Mouse (Mus musculus) limb, embryonic 15.5 days (tissue): ENCODE data around the gene Arhgap24. TPM values are rescaled to one million over a fixed set of nuclear protein-coding genes. Genes with fewer than 3 reads are reported as not detected.

Experiments used
- ATAC-seq: fragments of 200-750 bp; cut with Nextera tagmentation; 2 replicates; pipeline ENCODE4 v1.8.0; 2017; ENCODE audit warnings: low read depth, moderate TSS enrichment; ENCODE audit not compliant: insufficient number of reproducible peaks, low FRiP score, low TSS enrichment
- H3K27ac ChIP-seq: fragments of 300-500 bp; sonication (generic); 2 replicates; pipeline ENCODE4 v1.5.1; 2015; ENCODE audit warnings: moderate library complexity, mild to moderate bottlenecking, inconsistent platforms
- H3K27me3 ChIP-seq: fragments of 300-500 bp; sonication (generic); 2 replicates; pipeline ENCODE4 v1.6.1; 2015; ENCODE audit warnings: inconsistent platforms
- H3K36me3 ChIP-seq: fragments of 300-500 bp; sonication (generic); 2 replicates; pipeline ENCODE4 v1.6.1; 2015; ENCODE audit warnings: inconsistent platforms
- H3K4me1 ChIP-seq: fragments of 300-500 bp; sonication (generic); 2 replicates; pipeline ENCODE4 v1.6.1; 2015; ENCODE audit warnings: inconsistent platforms
- H3K4me2 ChIP-seq: fragments of 300-500 bp; sonication (generic); 2 replicates; pipeline ENCODE4 v1.6.1; 2015; ENCODE audit warnings: mild to moderate bottlenecking, inconsistent platforms
- H3K4me3 ChIP-seq: fragments of 300-500 bp; sonication (generic); 2 replicates; pipeline ENCODE4 v1.5.1; 2015; ENCODE audit warnings: mild to moderate bottlenecking, inconsistent platforms
- H3K9ac ChIP-seq: fragments of 300-500 bp; sonication (generic); 2 replicates; pipeline ENCODE4 v1.6.1; 2015; ENCODE audit warnings: inconsistent platforms
- H3K9me3 ChIP-seq: fragments of 300-500 bp; sonication (generic); 2 replicates; pipeline ENCODE4 v1.6.1; 2016; ENCODE audit warnings: inconsistent platforms
- WGBS: fragments of 180-500 bp; shearing (Covaris S2); methylation state at CpG from one replicate; pipeline ENCODE4 v1.1.7; 2015; 5-methylcytosine and 5-hydroxymethylcytosine counted together
- polyA plus RNA-seq: library from polyadenylated mRNA; unstranded; fragments of >200 nt; fragmentation: Nextera tagmentation; extraction: Ambion mirVana; gene quantifications from 2 replicates; pipeline ENCODE4 v1.2.1, GENCODE M21; 2015

Gene Arhgap24
- polyA plus RNA-seq, 1 experiment from 2014 or later = 34.0 TPM

DNA sequence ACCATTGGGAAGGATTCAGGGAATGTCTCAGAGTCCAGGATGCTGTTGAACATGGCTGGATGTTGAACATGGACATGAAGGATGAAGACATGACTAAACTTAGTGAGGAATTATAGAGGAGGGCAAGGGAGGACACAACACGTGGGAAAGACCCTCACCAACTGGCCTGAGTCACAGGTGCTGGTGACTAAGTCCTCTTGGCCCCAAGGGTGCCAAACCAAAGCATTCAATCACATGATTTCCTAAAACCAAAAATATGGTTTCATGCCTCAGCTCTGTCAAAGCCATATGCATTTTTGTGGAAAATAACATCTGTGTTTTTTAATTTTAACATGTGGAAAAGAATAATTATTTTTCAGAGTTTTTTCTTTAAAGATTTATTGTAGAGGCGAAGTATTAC is 22.7 kb downstream of the Arhgap24 start:
- no peaks in the 10 kb centered on the region for H3K4me1 ChIP-seq
- no peaks in the 10 kb centered on the region for H3K36me3 ChIP-seq

DNA sequence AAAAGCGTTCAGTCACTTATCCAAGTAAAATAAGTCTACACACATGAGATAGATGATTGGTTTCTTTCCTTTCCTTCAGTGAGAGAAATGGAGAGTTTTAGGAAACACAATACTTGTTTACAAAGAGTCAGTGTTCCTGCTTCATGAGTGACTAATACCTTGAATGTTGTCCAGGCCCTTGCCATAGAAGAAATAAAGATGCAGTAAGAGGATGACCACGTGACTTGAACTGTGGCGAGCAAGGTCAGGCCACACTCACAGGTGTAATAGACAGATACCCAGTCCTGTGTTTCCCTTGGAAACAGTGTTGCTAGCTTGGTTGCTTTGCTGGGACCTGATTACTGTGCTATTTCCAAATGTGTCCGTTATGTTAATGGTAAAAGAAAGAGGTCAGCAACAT is 23.4 kb downstream of the Arhgap24 start:
- Histone ChIP-seq H3K27ac (no peak overlapping the region), H3K9ac (no peak overlapping the region), H3K4me3 (no peak overlapping the region), H3K27me3 (no peaks in the 10 kb centered on the region), H3K4me2 (no peak overlapping the region), H3K36me3 (no peaks in the 10 kb centered on the region), H3K4me1 (no peaks in the 10 kb centered on the region), H3K9me3 (no peaks in the 10 kb centered on the region)
- no peak for ATAC-seq
- WGBS = 87% methylated on average over 4 of the region's 4 CpGs

More for the DNA sequence above, 22.7 kb downstream of the Arhgap24 start:
- Histone ChIP-seq H3K4me2 (no peak overlapping the region), H3K9ac (no peak overlapping the region), H3K4me3 (no peak overlapping the region), H3K27me3 (no peaks in the 10 kb centered on the region), H3K9me3 (no peaks in the 10 kb centered on the region), H3K27ac (no peak overlapping the region)
- 70% methylated on average over 2 of the region's 2 CpGs for WGBS
- ATAC-seq = no peak

DNA sequence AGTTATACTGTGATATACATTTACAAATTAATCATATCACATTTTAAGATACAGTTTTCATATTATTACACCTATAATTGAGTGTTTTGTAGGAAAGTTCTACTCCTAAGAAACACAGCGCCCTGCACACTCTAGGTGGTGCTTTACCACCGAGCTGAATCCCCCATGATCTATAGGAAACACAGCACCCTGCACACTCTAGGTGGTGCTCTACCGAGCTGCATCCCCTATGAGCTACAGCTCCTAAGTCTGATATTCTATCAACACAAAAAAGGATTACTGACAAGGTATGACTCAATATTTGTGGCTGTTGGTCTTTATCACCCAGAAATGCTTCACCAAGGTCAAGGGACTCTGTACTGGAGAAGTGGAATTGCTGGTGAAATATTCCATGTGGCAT is 27.0 kb downstream of the Arhgap24 start:
- Histone ChIP-seq H3K9ac (no peak overlapping the region), H3K4me3 (no peak overlapping the region), H3K27ac (no peak overlapping the region), H3K9me3 (no peaks in the 10 kb centered on the region), H3K4me2 (no peak overlapping the region), H3K4me1 (peaks cover 4% of the 10 kb centered on the region; the same call in 1 of the 2 replicates), H3K36me3 (no peaks in the 10 kb centered on the region), H3K27me3 (no peaks in the 10 kb centered on the region)
- 74% methylated on average over 3 of the region's 3 CpGs for WGBS
- ATAC-seq = no peak

DNA sequence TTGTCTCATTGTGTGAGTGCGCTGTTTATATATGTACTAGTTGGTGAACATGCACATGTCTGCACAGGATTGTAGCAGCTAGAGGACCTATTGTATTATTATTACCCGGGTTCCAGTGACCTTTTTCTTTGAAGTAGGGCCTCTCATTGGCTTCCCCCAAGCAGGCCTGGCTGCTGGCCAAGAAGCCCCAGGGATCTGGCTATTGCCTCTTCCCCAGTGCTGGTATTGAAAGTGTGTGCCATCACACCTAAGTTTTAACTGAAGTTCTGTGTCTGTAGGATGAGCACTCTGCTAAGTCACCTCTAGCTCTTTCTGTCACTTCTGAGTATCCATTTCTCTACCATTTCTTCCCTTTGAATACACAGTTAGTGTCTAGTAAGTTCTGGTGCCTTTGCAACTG is 28.2 kb downstream of the Arhgap24 start:
- Histone ChIP-seq H3K4me2 (no peak overlapping the region), H3K9me3 (no peaks in the 10 kb centered on the region), H3K36me3 (no peaks in the 10 kb centered on the region), H3K4me3 (no peak overlapping the region), H3K9ac (no peak overlapping the region), H3K27ac (no peak overlapping the region), H3K4me1 (peaks cover 4% of the 10 kb centered on the region; the same call in 1 of the 2 replicates), H3K27me3 (no peaks in the 10 kb centered on the region)
- no peak for ATAC-seq
- 53% methylated on average over 2 of the region's 2 CpGs for WGBS

DNA sequence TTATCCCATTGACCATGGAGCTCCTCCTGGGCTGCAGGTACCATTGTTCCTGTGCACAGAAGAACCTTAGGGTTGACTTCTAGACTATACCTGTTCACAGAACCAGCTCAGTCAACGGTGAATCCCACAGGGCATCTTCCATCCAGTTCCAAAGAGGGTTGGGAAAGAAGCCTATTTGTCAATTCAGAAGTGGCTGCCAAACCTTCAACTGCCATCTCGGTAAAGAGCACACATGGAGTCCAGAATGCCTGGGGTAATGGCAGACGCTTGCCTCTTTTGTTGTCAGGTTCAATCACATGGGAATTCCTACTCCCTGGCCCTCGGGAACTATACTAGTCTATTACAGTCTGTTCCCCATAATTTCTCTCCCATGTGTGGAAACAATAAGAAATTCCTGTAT is 30.5 kb downstream of the Arhgap24 start:
- peaks cover 4% of the 10 kb centered on the region; the same call in 1 of the 2 replicates for H3K4me1 ChIP-seq
- WGBS = 56% methylated on average over 4 of the region's 4 CpGs
- H3K27ac ChIP-seq = no peak overlapping the region
- no peak overlapping the region for H3K4me2 ChIP-seq
- H3K9ac ChIP-seq = no peak overlapping the region
- no peaks in the 10 kb centered on the region for H3K27me3 ChIP-seq
- H3K36me3 ChIP-seq = no peaks in the 10 kb centered on the region
- no peak for ATAC-seq
- no peaks in the 10 kb centered on the region for H3K9me3 ChIP-seq
- no peak overlapping the region for H3K4me3 ChIP-seq

DNA sequence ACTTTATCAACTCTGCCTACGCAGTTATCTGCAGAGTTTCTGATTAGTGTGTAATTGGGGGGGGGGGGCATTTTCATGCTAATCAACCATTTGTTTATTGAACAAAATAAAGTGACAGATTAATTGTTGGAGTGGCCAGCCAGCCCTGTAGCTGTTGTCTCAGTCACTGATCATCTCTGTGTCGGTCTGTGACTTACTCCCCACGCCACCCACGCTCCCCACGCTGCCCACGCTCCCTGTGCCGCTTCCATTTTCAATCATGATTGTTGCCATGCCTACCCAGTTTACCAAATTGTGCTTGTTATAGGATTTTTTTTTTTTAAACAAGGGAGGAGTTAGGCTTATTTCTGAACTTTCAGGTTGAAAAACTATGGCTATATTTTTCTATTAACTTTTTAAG is 34.3 kb downstream of the Arhgap24 start:
- H3K27ac ChIP-seq = no peak overlapping the region
- no peak for ATAC-seq
- H3K4me1 ChIP-seq = peaks cover 4% of the 10 kb centered on the region; the same call in 1 of the 2 replicates
- H3K4me2 ChIP-seq = no peak overlapping the region
- no peaks in the 10 kb centered on the region for H3K27me3 ChIP-seq
- 87% methylated on average over 7 of the region's 7 CpGs for WGBS
- no peak overlapping the region for H3K9ac ChIP-seq
- H3K9me3 ChIP-seq = no peaks in the 10 kb centered on the region
- no peak overlapping the region for H3K4me3 ChIP-seq
- H3K36me3 ChIP-seq = no peaks in the 10 kb centered on the region

DNA sequence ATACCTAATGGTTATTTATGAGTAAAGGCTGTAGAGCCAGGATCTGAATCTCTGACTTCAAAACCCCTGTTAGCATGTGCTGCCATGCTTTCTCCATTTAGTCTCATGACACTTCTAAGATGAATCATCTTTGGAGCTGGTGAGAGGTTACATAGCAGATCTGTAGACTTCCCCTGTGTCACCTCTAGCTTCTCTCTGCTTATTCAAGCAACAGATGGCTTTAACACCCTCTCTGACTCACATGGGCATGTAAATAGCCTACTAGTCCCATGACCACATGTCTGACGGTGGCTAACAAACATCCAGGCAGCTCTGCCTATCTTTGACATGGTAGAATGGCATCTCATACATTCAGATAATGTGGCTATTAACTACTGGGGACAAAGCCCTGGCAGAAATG is 39.3 kb downstream of the Arhgap24 start:
- Histone ChIP-seq H3K4me3 (no peak overlapping the region), H3K36me3 (no peaks in the 10 kb centered on the region), H3K4me2 (no peak overlapping the region), H3K4me1 (no peaks in the 10 kb centered on the region), H3K27ac (no peak overlapping the region), H3K27me3 (no peaks in the 10 kb centered on the region), H3K9ac (no peak overlapping the region), H3K9me3 (no peaks in the 10 kb centered on the region)
- ATAC-seq = no peak
- WGBS = 57% methylated on average over 1 of the region's 1 CpGs

DNA sequence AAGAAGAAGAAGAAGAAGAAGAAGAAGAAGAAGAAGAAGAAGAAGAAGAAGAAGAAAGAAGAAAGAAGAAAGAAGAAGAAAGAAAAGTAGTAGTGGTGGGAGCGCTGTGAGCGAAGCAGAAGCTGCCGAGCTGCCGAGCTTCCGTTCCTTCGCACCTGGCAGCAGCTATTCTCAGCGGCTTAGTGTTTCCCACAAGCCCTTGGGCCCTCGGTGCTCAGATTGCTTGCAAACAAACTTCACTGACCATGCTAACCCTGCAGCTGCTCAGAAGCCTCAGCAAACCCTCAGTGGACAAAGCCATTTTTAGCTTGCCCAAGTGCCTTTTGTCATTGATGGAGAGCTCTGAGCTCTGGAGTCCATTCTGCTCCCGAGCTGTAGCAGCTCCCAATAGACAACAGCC is 54.1 kb downstream of the Arhgap24 start:
- Histone ChIP-seq H3K27me3 (no peaks in the 10 kb centered on the region), H3K4me3 (no peak overlapping the region), H3K4me2 (no peak overlapping the region), H3K9ac (no peak overlapping the region), H3K4me1 (no peaks in the 10 kb centered on the region), H3K27ac (no peak overlapping the region), H3K36me3 (no peaks in the 10 kb centered on the region), H3K9me3 (no peaks in the 10 kb centered on the region)
- ATAC-seq = no peak
- WGBS = 85% methylated on average over 9 of the region's 9 CpGs

DNA sequence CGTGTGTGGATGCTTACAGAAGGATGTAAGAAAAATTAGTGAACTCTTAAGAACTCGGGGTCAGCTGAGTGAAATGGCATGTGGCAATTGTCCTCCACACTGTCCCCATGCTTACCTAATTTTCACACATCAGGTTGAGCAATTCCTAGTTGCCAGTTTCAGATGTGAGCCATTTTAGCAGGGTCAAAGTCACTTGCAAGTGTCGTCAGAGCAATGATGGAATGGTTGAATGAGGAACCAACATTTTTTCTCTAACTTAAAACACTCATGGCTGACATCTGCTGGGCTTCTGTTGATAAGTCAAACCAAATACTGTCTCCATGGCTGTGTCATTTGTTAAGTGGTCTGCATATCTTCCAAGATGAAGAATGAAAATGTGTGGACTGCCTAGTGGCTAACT is 56.6 kb downstream of the Arhgap24 start:
- Histone ChIP-seq H3K4me3 (no peak overlapping the region), H3K9me3 (no peaks in the 10 kb centered on the region), H3K27ac (no peak overlapping the region), H3K4me1 (no peaks in the 10 kb centered on the region), H3K27me3 (no peaks in the 10 kb centered on the region), H3K9ac (no peak overlapping the region), H3K36me3 (no peaks in the 10 kb centered on the region), H3K4me2 (no peak overlapping the region)
- 82% methylated on average over 3 of the region's 3 CpGs for WGBS
- no peak for ATAC-seq

DNA sequence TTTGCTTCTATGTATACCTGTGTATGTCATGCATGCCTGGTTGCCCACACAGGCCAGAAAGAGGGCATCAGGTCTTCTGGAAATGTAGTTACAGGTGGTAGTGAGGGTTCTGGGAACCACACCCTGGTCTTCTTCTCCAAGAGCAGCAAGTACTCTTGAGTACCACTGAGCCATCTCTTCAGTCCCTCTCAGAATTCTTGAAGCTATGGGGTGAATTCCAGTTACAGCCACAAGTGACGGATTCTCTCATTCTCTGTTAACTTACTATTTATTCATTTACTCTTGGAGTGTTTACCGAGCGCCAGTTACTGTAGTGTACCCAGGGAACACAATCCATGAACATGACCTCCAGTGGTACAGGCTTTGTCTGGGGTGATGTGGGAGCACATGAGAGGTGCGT is 65.1 kb downstream of the Arhgap24 start:
- H3K4me1 ChIP-seq = peaks cover 12% of the 10 kb centered on the region
- no peaks in the 10 kb centered on the region for H3K27me3 ChIP-seq
- no peak overlapping the region for H3K4me3 ChIP-seq
- no peak overlapping the region for H3K27ac ChIP-seq
- H3K9me3 ChIP-seq = no peaks in the 10 kb centered on the region
- H3K4me2 ChIP-seq = no peak overlapping the region
- no peak overlapping the region for H3K9ac ChIP-seq
- no peaks in the 10 kb centered on the region for H3K36me3 ChIP-seq
- WGBS = 94% methylated on average over 4 of the region's 4 CpGs
- no peak for ATAC-seq

DNA sequence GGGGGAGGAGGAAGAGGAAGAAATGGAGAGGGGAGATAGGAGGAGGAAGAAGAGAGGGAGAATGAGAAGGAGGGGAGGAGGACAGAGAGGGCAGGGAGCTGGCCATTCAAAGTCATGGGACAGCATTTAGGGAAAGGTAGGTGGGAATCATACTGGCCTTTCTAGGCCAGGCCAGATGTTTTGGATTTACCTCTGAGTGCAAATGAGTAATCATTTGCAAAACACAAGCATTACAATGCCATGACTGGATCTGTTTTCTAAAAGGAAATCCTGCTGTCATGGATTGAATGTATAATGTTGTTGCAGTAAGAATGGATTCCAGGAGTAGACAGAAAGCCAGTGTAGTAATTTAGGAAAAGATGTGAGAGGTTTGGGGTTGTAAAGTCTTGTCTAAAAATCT is 66.6 kb downstream of the Arhgap24 start:
- H3K4me2 ChIP-seq = no peak overlapping the region
- no peaks in the 10 kb centered on the region for H3K27me3 ChIP-seq
- no peak for ATAC-seq
- H3K9ac ChIP-seq = no peak overlapping the region
- H3K4me1 ChIP-seq = peaks cover 15% of the 10 kb centered on the region
- H3K36me3 ChIP-seq = no peaks in the 10 kb centered on the region
- no peak overlapping the region for H3K4me3 ChIP-seq
- no peak overlapping the region for H3K27ac ChIP-seq
- no peaks in the 10 kb centered on the region for H3K9me3 ChIP-seq

DNA sequence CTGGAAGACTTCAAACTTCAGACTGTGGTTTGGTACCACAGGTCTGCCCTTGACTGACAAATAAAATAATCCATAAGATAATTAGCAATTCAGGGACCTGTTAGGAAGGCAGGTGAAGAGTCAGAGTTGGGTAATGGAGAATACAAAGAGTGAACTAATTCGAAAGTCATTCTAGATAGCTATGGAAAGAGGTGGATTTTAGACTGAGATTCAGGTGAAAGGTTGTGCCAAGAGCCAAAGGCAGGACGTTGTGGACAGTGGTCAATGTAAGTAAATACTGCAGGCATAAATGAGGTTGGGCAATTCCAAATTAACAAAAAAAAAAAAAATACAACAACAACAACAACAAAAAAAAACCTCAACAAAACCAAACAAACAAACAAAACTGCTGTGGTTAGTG is 67.2 kb downstream of the Arhgap24 start:
- 83% methylated on average over 2 of the region's 2 CpGs for WGBS
- no peak for ATAC-seq

DNA sequence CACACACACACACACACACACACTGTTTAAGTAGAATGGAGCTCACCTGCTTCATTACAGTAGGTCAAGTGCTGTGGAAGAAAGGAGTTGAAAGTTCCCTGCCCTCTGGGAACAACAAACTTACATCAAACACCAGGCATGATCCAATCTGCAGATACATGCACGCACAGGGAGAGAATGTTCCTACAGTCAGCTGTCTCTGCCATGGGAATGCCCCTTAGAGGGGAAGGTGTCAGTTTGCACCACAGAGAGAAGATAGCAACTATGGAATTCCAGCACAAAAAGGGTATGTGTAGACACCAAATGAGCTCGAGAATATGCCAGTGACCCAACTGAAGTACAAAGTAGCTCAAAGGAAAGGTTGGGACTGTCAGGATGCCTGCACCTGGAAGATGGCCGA is 69.0 kb downstream of the Arhgap24 start:
- Histone ChIP-seq H3K27ac (no peak overlapping the region), H3K9me3 (no peaks in the 10 kb centered on the region), H3K4me3 (no peak overlapping the region), H3K4me1 (peaks cover 15% of the 10 kb centered on the region), H3K27me3 (no peaks in the 10 kb centered on the region), H3K36me3 (0 out of 2 replicates have a peak, but pooled peaks cover 3% of the 10 kb centered on the region), H3K4me2 (no peak overlapping the region), H3K9ac (no peak overlapping the region)
- no peak for ATAC-seq
- 29% methylated on average over 3 of the region's 3 CpGs for WGBS

More for the DNA sequence above, 67.2 kb downstream of the Arhgap24 start:
- H3K9ac ChIP-seq = no peak overlapping the region
- H3K27me3 ChIP-seq = no peaks in the 10 kb centered on the region
- H3K27ac ChIP-seq = no peak overlapping the region
- H3K4me1 ChIP-seq = peaks cover 15% of the 10 kb centered on the region
- no peaks in the 10 kb centered on the region for H3K36me3 ChIP-seq
- H3K9me3 ChIP-seq = no peaks in the 10 kb centered on the region
- no peak overlapping the region for H3K4me3 ChIP-seq
- H3K4me2 ChIP-seq = no peak overlapping the region
